Mouse (Mus musculus) heart, adult 9 months (tissue): ENCODE data around the gene Ppp1cc.

Experiments used
- DNase-seq, 2 experiments: peaks; one replicate each; pipeline ENCODE4 v3.0.0; 2022; ENCODE audit warnings: low spot score in 2 of 2

Ppp1cc gene

DNA sequence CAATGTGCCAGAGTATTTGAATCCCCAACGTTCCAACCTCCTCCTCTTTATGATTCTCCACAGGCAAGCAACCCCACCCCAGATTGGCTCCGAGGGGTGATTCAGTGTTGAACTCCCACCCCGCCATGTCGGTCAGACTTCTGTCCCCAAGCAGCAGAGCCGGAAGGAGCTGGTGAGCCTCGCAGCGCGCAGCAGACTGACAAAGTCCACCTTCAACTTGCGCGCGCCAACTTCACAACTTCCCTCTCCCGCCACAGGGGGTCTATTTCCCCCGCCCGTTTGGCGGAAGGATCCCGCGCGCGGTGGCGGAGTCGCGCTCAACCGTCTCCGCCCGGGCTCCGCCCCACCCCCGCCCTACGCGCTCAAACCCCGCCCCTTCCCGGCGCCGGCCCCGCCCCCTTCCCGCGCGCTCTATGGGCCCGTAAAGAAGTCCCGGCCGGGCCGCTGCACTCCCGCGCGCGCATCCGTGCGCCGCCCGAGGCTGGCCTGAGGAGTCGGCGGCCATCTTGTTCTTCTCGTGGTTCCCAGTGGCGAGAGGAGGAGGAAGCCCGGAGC is at the start of gene Ppp1cc:
TSS of gene Ppp1cc (plus strand) at position 452 of the 555 bp plus-strand sequence.
- peak; percentile 92 to 93 for DNase-seq

DNA sequence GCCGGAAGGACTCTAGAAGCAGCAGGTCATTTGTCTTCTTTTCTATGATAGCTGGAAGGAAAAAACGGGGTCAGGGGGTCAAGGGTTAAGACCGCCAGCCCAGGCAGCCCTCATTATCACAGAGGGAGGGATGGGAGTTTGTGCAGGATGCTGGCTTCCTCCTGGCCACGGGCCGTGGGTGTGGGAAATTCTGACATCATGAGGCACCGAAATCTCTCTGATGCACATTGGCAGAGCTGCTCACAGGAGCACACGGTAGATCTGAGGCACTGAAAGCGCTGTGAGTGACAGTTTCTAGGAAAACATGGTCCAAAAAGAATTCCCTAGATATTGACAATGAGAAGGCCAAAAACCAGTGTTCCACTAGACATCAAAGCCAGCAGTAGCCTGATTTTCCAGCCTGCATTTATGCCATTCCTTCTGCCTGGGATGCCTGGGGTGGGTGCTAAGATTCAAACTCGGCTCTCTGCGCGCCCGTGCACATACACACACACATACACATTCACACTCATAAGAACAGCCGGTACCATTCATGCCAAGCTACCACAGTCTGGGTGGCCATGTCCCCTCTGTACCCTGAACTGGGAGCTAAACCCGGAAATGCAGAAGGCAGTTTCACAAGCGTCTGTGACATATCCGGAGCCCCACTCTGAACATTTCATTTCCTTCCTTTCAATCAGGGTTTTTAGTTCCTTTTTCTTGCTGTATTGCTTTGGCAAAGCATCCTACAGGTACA is 48.6 kb upstream of the Ppp1cc start:
- peak in 1 of 2 experiments; percentile 57 for DNase-seq

DNA sequence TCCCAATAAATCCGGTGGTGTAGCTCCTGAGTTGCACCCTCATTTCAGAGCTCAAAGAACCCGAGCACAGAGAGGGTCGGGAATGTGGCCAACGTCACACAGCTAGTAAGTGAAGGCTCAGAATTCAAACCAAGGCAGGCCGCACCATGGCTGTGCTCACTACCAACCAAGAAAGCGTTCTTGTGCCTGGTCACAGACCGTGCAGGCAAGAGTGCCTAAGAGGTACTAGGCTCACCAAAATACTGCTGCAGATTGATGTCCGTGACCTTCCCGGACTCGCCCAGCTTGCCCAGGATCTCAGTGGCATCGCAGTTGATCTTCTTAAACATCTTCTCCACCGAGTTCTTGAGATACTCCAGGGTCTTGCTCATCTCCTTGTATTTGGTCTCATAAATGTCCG is 47.5 kb upstream of the Ppp1cc start:
- peak in 1 of 2 experiments; percentile 22 for DNase-seq

DNA sequence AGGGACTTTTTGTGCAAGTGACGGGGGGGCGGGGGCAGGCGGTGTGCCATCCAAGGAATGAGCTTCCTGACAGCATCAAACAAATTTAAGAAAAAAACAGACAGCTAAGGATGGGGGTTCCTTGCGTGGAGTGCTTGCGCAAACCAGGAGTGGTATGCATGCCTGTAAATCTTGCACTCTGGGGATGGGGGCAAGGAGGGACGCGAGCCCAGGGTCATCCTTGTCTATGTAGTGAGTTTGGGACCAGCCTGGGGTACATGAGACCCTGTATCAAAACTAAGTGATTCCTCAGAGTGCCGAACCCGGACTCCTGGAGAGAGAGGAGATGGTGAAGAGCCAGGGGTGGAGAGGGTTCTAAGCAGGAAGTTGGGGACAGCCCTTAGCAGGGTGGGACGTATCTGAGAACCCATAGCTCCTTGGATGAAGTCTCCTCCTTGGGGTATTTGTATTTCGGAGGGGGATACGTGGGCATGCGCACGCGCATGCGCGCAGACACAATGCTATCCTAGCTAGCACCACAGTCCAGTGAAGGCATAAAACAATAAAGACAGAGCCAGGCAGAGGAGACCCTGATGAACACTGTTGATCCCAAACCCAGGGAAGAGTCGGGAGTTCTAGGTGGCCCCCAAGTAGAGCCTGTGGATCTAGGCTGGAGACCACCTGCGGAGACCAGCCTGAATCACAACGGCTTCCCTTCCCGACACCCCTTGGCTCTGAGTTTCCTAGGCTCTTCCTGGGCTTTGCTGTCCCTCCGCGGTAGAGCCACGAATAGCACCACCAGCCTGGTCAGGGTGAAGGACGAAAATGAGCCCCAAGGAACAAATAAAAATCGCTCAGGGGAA is 46.8 kb upstream of the Ppp1cc start:
- DNase-seq: peak in 1 of 2 experiments; percentile 5

DNA sequence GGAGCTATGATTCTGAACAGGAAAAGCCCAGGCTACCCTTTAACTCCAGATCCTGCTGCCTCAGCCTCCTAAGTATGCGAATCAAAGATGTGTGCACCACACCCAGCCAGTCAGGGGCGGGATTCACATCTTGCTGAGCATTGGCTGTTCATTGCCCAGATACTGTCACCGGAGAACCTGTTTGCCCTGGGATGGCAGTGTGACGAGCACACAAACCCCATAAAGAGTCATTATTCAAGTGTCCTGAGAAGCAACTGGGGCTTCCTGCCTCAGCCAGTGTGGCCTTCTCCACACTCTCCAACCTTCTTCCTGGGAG is 46.2 kb upstream of the Ppp1cc start:
- peak in 1 of 2 experiments; percentile 3 for DNase-seq

DNA sequence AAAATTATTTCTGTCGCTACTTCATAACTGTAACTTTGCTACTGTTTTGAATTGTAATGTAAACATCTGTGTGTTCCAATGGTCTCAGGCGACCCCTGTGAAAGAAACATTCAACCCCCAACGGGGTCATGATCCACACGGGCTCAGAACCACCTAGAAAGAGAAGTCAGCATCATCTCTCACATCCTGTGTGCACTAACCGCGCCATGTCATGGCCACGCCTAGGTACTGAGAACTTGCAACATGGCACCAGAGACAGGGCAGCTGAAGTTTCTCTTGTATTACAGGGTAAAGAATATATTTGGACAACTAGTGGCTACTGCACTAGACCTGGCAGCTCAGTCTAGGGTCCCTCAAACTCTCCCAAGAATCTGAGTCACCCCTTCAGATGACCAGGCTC is 44.6 kb upstream of the Ppp1cc start:
- DNase-seq: no peak

DNA sequence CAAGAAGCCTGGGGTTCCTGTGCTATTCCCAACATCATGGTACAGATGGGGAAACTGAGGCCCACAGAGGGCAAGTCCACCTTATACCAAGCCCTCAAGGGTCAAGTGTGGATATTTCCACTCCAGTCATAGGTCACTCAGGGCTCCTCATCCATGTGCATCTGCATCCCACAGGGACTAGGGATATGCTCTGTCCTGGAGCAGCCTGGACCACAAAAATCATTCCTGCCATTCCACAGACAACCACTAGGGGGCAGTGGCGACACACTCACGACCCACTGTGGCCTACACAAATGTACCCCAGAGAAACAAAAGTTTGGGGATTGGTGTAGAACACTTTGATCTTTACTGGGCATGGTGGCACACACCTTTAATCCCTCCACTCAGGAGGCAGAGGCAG is 43.9 kb upstream of the Ppp1cc start:
- no peak for DNase-seq

DNA sequence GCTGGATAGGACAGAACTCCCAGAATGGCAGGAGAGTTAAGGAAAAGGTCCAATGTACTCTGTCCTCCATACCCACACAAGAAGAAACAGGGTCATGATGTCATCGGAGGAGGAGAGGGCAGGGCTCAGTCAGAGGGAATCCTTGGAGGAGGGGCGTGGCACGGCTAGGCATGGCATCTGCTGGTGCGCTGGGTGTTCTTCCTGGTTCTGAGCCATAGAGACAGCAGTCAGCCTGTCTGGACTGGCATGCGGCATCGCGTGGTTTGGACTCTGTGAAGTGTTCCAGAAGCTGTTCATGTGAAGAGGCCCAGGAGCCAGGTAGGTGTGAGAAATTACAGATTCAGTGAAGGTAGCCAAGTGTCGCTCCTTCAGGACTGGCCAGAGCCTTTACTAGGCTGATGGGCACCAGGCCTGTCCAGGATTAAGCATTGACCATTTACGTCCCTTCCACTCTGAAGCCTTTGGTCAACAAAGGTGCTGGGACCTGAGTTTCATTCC is 42.8 kb upstream of the Ppp1cc start:
- no peak for DNase-seq

DNA sequence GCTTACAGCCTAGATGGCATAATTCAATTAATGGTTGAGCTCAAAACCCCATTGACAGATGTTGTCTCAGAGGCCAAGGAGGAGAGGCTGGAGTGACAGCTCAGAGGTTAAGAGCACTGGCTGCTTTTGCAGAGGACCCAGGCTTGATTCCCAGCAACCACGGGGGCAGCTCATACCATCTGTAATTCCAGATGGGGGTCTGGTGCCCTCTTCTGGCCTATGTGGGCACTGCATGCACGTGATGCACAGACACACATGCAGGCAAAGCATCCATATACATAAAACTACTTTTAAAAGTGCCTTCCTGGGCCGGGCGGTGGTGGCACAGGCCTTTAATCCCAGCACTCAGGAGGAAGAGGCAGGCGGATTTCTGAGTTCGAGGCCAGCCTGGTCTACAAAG is 41.8 kb upstream of the Ppp1cc start:
- no peak for DNase-seq

DNA sequence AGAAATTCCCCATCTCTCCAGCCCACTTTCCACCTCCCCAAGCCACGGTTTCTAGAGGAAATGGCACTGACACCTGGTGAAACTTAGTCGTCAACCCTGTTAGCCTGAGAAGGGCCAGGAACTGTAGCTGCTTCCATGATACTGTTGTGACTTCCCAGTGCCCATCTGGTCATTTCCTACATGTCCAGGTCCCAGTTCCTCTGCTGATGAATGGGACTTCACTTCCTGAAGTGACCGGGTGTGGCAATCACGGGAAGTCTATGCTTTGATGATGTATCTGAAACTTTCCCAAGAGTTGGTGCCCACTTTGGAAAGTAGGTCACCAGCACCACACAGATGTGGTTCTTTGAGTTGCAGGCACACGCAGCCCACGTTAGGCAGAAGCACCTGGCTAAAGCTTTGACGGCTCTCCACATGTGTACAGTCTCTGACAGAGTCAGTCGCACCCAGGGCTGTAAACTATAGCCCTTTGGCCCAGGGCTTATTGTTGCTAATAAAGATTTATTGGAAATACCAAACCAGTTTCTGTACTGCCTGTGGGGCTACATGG is 32.8 kb upstream of the Ppp1cc start:
- DNase-seq: no peak

DNA sequence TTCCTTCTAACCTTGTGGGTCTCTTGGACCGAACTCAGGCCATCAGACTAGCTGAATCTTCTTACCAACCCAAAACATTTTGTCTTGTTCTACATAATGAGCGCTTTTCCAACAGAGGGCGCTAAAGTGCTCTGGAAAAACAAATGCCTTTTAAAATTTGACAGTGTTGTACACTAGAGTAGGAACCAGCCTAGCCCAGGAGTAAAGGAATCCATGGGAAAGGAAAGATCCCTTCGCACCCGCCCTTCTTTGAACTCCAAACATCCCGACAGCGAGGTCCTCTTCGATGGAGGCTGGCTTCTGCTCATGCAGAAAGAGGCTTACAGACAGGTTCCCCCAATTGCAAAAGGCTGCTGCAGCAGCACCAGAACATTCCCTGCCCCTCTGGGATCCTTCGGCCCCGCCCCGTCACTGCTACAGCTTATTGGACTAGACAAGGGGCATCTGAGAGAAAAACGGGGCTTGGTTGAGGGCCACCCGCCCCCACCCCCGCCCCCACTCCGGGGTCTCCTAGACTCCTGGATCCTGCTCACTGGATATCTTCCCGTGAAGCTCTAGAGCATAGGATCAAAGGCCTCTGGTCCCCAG is 28.9 kb upstream of the Ppp1cc start:
- DNase-seq: peak in 1 of 2 experiments; percentile 78

DNA sequence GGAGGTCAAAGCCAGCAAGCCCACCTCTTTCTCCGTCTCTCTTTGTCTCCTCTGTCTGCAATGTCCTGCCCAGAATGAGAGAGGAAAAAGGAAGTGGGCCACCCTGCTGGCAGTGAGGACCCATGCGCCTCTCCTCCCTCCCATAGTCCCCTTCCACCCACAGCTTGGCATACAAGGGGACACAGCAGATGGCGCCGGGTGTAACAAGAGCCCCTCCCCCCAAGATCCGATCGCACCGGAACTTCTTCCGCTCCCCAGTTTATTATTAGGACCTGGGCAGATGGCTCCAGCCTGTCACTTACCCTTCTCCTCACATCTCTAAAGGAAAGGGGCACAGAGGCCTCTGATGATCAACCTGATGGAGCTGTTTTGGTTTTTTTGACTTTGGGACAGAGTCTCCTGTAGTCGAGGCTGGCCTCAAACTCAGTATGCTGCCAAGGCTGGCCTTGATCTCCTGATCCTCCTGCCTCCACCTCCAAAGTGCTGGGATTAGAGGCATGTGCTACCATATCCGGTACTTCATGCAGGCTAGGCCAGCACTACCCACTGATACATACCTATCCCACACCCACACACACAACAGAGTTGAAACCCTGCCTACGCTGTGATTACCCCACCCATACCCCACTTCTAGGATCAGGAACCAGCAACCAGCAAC is 27.6 kb upstream of the Ppp1cc start:
- DNase-seq: no peak

DNA sequence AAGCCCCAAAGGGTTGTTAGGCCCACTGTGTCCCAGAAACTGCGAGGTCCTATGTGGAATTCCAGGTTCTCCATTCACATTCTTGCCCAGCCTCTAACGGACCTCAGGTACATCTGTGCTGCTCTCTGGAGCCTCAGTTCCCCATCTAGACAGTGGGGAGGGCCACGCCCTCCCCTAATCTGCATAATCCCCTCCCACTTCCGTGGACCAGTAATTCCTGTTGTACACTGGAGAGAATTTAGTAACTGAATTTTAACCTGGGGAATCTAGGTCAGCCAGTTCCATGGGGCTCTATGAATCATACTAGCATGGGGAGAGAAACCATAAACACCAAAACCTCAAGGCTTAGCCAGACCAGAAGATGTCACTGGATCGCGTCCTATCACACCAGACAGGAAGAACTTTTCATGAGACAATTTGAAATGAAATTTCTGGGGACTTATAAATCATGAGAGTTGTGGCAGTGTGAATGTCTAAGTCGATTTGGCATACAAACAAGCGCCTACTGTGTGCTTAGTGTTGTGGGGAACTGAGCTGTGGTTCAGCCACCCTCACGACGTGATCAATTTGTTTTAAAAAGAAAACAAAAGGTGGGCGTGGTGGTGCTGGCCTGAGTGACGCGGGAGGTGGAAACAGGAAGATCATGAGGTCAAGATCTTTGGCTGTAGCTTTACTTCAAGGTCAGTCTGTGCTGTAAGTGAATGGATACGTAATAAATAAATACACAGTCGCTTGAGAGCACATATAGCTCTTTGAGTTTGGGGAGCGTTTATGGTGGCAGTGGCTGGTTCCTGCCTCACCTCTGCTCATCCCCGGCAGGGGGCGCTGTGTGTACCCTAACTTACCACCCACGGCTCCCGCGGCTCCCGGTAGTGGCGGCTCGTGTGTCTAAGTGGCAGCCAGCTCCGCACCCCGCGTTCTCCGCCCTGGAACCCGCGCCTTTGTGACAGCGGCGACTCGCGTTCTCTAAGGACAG is 26.7 kb upstream of the Ppp1cc start:
- peak; percentile 72 to 85 for DNase-seq

DNA sequence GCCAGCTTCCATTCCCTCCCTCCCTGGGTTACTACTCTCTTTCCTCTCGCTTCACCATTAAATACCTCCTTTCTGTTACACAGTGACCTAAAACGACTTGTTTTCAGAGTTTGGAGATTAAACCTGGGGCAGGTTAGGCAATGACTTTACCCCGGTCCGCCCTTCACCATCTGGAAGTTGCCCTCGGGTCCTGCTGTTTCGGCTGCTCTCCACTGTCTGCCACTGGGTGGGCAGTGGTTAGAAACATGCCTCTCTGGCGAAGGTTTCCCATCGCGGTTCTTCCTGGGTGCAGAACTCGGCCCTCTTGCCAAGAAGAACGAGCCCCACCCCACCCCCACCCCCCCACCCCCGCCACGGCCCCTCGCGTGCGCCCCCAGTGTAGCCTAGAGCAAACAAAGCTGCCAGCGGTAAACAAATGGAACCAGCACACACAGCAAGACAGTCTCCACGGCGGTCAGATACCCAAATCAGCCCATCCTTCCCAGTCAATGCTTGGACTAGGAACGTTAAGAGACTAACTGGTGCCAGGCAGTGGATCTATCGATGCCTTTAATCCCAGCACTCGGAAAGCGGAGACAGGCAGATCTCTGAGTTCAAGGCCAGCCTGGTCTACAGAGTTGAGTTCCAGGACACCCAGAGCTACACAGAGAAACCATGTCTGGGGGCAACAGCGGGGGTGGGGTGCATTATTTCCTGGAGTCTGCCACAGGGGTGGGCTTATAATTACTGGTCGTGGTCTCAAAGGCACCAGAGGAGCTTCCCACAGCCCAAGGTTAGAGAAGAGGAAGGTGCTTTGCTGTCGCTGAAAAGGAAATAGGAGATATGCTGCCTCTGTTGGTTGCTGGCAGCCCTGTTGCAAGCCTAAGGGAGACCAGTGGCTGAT is 25.7 kb upstream of the Ppp1cc start:
- no peak for DNase-seq

DNA sequence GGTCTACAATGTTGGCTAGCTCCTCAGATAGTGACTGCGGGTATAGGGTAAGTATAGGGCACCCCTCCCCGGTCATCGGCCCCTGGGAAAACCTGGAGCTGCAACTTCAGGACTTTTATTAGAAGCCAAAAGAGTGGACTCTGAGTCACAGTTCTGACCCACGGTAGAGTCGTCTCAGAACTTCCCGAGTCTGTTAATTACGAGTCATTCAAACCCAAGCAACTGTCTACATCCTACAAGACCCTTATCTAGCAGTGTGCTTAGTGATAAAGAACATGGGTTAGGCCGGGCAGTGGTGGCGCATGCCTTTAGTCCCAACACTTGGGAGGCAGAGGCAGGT is 25.1 kb upstream of the Ppp1cc start:
- DNase-seq: no peak

DNA sequence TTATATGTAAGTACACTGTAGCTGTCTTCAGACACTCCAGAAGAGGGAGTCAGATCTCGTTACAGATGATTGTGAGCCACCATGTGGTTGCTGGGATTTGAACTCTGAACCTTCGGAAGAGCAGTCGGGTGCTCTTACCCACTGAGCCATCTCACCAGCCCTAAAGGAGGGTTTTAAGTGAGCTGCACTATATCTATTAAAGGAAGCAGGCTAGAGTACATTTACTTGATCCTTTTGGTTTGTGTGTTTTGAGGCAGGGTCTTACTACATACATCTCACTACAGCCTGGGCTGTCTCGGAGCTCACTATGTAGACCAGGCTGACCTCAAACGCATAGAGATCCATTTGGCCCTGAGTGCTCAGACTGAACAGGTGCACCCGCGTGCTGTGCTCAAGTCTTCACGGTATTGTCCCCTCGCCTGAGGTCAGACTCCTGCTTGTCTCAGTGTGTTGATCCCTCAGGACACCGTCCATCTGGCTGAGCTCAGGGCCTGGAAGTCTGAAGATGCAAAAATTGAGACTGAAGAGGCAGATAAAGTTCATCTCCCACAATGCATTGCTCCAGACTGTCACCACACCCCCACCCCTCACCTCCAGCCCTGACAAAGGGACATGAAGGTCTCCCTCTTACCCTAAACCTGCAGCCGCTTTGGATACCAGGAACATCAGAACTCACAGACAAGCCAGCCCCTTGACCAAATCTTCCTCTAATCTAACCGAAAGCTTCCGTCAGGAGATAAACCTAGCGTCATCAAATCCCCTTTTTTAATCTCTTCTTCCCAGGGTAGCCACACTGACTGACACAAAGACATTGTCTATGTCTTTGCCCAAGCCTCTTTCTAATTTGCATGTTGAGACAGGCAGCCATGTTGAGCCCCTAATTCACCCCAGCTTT is 23.4 kb upstream of the Ppp1cc start:
- DNase-seq: no peak

DNA sequence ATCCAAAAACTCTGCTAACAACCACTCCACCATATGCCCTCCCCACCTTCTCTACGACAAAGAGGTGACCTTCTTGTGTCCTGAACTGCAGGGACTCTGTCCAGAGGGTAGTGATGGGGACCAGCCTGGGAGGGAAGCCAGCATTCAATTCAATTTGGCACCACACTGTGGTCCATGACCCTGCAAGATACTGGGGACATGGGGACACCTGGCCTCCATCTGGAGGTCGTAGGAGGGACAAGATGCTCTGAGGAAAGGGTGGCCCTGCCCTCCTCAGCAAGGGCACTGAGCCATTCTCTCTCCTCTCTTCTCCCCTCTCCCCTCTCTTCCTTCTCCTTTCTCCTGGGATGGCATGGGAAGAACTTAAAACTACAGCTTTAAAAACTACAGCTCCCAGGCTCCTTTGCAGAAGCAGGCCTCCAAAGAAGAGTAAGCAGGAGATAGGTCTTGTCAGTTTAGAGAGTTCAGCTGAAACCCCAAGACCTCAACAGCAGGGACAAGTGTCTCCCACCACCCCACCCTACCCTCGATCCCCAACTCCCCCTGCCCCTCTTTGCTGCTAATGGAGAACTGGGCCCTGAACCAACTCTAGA is 22.7 kb upstream of the Ppp1cc start:
- no peak for DNase-seq
